Mouse (Mus musculus) forebrain, postnatal 0 days (tissue): Measurements from ENCODE around the gene Dcaf11. TPM values are rescaled to one million over a fixed set of nuclear protein-coding genes. Genes with fewer than 3 reads are reported as not detected.

ENCODE experiments used
- ATAC-seq: fragments of 200-750 bp; cut with Nextera tagmentation; 2 replicates; pipeline ENCODE4 v1.8.0; 2017; ENCODE audit warnings: mild to moderate bottlenecking, moderate library complexity
- DNase-seq: peaks from one replicate; pipeline ENCODE4 v3.0.0-alpha.2; 2015
- H3K27ac ChIP-seq: fragments of 300-500 bp; sonication (generic); 2 replicates; pipeline ENCODE4 v1.5.1; 2014; ENCODE audit warnings: low read depth, mild to moderate bottlenecking, antibody characterized with exemption, low read length, moderate library complexity, mixed read lengths
- H3K27me3 ChIP-seq: fragments of 300-500 bp; sonication (generic); 2 replicates; pipeline ENCODE4 v1.6.1; 2014; ENCODE audit warnings: mild to moderate bottlenecking, low read length, mixed read lengths; ENCODE audit not compliant: insufficient read depth
- H3K36me3 ChIP-seq: fragments of 300-500 bp; sonication (generic); 2 replicates; pipeline ENCODE4 v1.6.1; 2014; ENCODE audit warnings: mild to moderate bottlenecking, moderate library complexity; ENCODE audit not compliant: insufficient read depth
- H3K4me1 ChIP-seq: fragments of 300-500 bp; sonication (generic); 2 replicates; pipeline ENCODE4 v1.6.1; 2014; ENCODE audit warnings: antibody characterized with exemption; ENCODE audit not compliant: insufficient read depth
- H3K4me2 ChIP-seq: fragments of 300-500 bp; sonication (generic); 2 replicates; pipeline ENCODE4 v1.6.1; 2014; ENCODE audit warnings: low read depth, mild to moderate bottlenecking, moderate library complexity
- H3K4me3 ChIP-seq: fragments of 300-500 bp; sonication (generic); 2 replicates; pipeline ENCODE4 v1.5.1; 2014; ENCODE audit warnings: low read depth, low read length, mixed read lengths
- H3K9ac ChIP-seq: fragments of 300-500 bp; sonication (generic); 2 replicates; pipeline ENCODE4 v1.6.1; 2014; ENCODE audit warnings: mild to moderate bottlenecking
- H3K9me3 ChIP-seq: fragments of 300-500 bp; sonication (generic); 2 replicates; pipeline ENCODE4 v1.6.1; 2016; ENCODE audit warnings: low read length
- CTCF ChIP-seq: sonication (generic); IDR thresholded peaks from 2 replicates; pipeline ENCODE4 v1.5.1; 2016; ENCODE audit warnings: antibody characterized with exemption, control low read depth, low read depth
- WGBS: fragments of 180-500 bp; shearing (Covaris S2); extraction: QIAGEN DNeasy Blood & Tissue Kit; methylation state at CpG from one replicate; pipeline ENCODE4 v1.1.7; 2014; 5-methylcytosine and 5-hydroxymethylcytosine counted together
- polyA plus RNA-seq: library from polyadenylated mRNA; unstranded; fragments of >200 nt; fragmentation: Nextera tagmentation; extraction: Ambion mirVana; gene quantifications from 2 replicates; pipeline ENCODE4 v1.2.1, GENCODE M21; 2015
- total RNA-seq: library from RNA; depleted of rRNA; stranded (reverse); fragments of >200 nt; gene quantifications from 2 replicates; pipeline ENCODE4 v1.2.3, GENCODE M21; 2014

Gene Dcaf11
- total and polyA plus RNA-seq, 2 experiments from 2014 or later: 101 to 103 TPM

DNA sequence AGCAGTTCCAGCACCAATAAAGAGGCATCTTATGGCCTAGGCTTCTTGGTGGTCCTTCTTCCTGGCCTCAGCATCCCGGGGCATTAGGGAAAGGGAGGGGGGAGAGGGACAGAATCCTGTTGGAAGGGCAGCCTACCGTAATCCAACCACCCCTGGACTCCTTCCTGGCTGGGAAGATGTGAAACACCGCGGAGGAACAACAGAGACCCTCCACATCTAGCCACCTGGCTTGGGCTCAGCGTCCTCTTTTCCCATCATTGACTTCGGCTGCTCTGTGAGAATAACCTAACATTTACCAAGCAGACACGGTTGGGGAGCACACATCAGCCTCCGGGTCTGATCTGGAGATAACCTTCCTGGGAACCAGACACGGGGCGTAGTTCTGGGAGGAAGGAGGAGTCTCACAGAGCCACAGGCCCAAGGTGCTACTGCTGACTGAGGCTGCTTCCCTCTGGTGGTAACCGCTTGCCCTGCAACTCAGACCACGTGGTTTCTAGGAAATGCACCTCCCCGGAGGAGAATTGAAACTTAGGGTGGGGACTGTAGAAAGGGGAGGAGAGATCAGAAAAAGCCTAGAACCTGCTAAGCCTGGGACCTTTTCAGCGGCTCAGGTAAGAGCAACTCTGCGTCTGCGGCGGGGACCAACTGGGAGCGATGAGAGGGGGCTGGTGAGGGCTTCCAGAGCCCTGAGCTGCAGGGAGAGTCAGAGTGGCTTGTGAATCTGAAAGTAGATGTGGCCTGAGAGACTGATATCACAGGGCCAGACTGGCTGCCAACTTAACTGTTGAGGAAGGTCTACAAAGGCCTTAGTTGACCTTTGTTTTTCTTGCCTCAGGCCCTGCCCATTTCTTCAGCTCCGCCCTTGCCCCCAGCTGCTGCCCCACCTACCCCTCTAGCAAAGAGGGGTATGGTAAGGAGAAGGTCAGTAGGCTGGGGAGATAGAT, 44.1 kb downstream of the Dcaf11 start:
- H3K9me3 ChIP-seq: no peaks in the 10 kb centered on the region

DNA sequence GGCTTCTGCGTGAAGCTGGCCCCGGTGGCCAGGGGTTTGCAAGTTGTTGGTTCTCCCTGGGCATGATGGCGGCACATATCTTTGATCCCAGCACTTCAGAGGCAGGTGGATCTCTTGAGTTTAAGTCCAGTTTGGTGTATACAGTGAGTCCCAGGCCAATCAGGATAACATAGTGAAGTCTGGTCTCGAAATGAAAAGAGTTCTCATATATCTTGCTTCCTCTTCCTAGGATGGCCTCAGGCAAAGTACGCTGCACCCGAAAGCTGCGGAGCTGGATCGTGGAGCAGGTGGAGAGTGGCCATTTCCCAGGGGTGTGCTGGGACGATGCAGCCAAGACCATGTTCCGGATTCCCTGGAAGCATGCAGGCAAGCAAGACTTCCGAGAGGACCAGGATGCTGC, 45.0 kb downstream of the Dcaf11 start:
- WGBS: 94% methylated on average over 11 of the region's 11 CpGs
- Histone ChIP-seq H3K9me3 (no peaks in the 10 kb centered on the region), H3K36me3 (peaks cover 76% of the 10 kb centered on the region), H3K27ac (no peak overlapping the region), H3K4me1 (no peaks in the 10 kb centered on the region), H3K4me2 (peak overlapping the region; percentile 47), H3K4me3 (no peak overlapping the region), H3K9ac (no peak overlapping the region), H3K27me3 (no peaks in the 10 kb centered on the region)
- ATAC-seq: no peak
- no peak for DNase-seq
- no peak for TF ChIP-seq CTCF

More for the DNA sequence above, 44.1 kb downstream of the Dcaf11 start:
- no peaks in the 10 kb centered on the region for H3K4me1 ChIP-seq
- H3K4me3 ChIP-seq: peak overlapping the region; percentile 33
- ATAC-seq (peak; percentile 98), DNase-seq (peak; percentile 89)
- 17% methylated on average over 19 of the region's 19 CpGs for WGBS
- TF ChIP-seq CTCF: peak; percentile 92
- H3K27ac ChIP-seq: peak overlapping the region; percentile 62; the same call in 1 of the 2 replicates
- peak overlapping the region; percentile 55 for H3K9ac ChIP-seq
- H3K27me3 ChIP-seq: no peaks in the 10 kb centered on the region
- H3K4me2 ChIP-seq: peak overlapping the region; percentile 47
- peaks cover 75% of the 10 kb centered on the region for H3K36me3 ChIP-seq

DNA sequence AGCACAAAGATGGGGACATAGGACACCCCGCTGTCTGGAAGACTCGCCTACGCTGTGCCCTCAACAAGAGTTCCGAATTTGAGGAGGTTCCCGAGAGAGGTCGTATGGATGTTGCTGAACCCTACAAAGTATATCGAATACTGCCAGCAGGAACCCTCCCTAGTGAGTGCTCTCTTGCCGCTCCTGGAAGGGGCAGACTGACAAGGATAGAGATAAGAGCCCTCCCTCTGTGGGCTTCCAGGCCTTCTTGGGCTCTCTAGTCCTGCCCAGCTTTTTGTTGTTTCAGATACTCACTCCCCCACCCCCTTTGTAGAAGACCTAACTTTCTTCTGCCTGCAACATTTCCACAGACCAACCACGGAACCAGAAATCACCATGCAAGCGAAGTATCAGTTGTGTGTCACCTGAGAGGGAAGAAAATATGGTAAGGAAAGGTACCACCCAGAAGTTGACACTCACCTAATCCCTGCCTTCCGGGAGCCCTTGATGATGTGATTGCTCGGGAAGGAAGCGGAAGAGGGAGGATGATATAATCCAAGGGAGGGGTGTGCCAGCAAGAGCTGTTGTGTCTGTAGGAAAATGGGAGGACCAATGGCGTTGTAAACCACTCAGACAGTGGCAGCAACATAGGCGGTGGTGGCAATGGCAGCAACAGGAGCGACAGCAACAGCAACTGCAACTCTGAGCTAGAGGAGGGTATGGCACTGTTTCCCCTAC, 46.1 kb downstream of the Dcaf11 start:
- Histone ChIP-seq H3K9me3 (no peaks in the 10 kb centered on the region), H3K36me3 (peaks cover 69% of the 10 kb centered on the region), H3K9ac (no peak overlapping the region), H3K27me3 (no peaks in the 10 kb centered on the region), H3K27ac (no peak overlapping the region), H3K4me3 (no peak overlapping the region), H3K4me2 (no peak overlapping the region), H3K4me1 (no peaks in the 10 kb centered on the region)
- no peak for TF ChIP-seq CTCF
- DNase-seq (no peak), ATAC-seq (no peak)
- 94% methylated on average over 16 of the region's 16 CpGs for WGBS

DNA sequence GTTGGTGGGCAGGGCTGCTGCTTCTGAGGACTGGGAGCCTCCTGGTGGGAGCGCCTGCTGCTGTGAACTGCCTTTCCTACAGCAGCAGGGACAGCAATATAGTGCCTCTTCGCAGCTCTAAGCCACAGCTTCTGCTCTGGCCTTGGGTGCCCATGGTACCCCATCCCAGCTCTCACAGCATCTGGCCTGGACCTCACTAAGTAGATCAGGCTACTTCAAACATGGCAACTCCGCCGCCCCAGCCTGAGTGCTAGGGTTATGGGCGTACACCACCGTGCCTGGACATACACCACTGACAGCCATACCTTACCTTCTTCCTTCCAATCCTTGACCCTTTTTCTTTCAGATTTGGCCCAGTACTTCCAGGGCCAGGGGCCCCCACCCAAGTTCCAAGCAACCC, 48.5 kb downstream of the Dcaf11 start:
- Histone ChIP-seq H3K4me3 (no peak overlapping the region), H3K4me2 (no peak overlapping the region), H3K27me3 (no peaks in the 10 kb centered on the region), H3K4me1 (no peaks in the 10 kb centered on the region), H3K9ac (no peak overlapping the region), H3K27ac (no peak overlapping the region), H3K36me3 (peaks cover 44% of the 10 kb centered on the region), H3K9me3 (no peaks in the 10 kb centered on the region)
- ATAC-seq (no peak), DNase-seq (no peak)
- TF ChIP-seq CTCF: no peak
- 98% methylated on average over 6 of the region's 6 CpGs for WGBS

DNA sequence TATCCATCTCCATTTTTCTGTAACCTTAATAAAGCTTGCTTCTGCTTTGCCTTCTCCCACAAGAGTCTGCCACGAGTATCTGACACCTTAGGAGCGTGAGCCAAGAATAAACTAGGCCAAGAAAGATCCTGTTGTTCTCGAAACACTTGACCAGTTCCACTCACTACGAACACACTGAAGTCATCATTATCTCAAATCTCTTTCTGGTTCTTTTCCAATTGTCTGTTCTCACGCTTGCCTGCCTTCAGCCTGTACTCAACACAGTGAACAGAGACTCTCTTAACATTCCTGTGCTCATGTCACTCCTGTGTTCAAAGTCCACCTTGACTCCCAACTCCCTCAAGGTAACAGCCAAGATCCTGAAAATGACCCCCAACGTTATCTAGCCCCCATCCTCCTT, 53.5 kb downstream of the Dcaf11 start:
- Histone ChIP-seq H3K9ac (no peak overlapping the region), H3K4me1 (no peaks in the 10 kb centered on the region), H3K4me3 (no peak overlapping the region), H3K27ac (no peak overlapping the region), H3K9me3 (no peaks in the 10 kb centered on the region), H3K27me3 (no peaks in the 10 kb centered on the region), H3K36me3 (peaks cover 16% of the 10 kb centered on the region), H3K4me2 (no peak overlapping the region)
- DNase-seq (no peak), ATAC-seq (no peak)
- no peak for TF ChIP-seq CTCF
- WGBS: 57% methylated on average over 6 of the region's 6 CpGs

DNA sequence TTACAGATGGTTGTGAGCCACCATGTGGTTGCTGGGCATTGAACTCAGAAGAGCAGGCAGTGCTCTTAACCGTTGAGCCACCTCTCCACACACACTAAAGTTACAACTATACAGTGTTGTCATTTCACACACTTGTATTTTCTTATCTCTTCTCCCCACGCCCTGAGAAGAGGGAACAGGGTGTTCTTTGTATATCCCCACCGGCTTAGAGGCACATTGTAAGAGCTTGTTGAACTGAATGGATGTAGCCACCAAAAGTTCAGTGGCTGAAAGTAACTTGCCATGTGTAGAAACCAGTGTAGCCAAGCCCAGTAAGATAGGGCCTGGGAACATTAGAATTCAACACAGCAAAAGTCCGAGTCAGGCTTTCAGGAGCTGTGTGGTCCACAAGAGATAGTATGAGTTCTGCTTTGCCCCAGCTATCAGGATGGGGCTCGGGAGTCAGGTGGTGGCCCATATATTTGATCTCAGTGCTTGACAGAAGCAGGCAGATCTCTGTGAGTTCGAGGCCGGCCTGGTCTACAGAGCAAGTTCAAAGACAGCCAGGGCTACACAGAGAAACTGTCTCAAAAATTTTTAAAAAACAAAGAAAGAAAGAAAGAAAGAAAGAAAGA, 54.9 kb downstream of the Dcaf11 start:
- Histone ChIP-seq H3K9me3 (no peaks in the 10 kb centered on the region), H3K27me3 (no peaks in the 10 kb centered on the region), H3K9ac (no peak overlapping the region), H3K4me3 (no peak overlapping the region), H3K27ac (no peak overlapping the region), H3K4me2 (no peak overlapping the region), H3K36me3 (0 out of 2 replicates have a peak, but pooled peaks cover 3% of the 10 kb centered on the region), H3K4me1 (no peaks in the 10 kb centered on the region)
- ATAC-seq (no peak), DNase-seq (no peak)
- TF ChIP-seq CTCF: no peak
- 83% methylated on average over 7 of the region's 7 CpGs for WGBS
